Mouse (Mus musculus): ENCODE data around the gene Grin2c.

The Grin2c gene

GRCm38 (mm10) chr11:115208126-115208525, 58.9 kb downstream of the Grin2c start:
- no peak for DNase-seq (ENCODE audit: low read depth, low spot score)

GRCm38 (mm10) chr11:115202756-115203155, 64.3 kb downstream of the Grin2c start:
- no peak for DNase-seq (ENCODE audit: low read depth, low spot score)

GRCm38 (mm10) chr11:115202316-115202715, 64.7 kb downstream of the Grin2c start:
- no peak for DNase-seq (ENCODE audit: low read depth, low spot score)

- DNase-seq (ENCODE audit: low read depth, low spot score), result no peak
Measured at GRCm38 (mm10) chr11:115200520-115200919, 66.5 kb downstream of the Grin2c start.

Data from WW6 (cell line).